Mouse (Mus musculus) left cerebral cortex, postnatal 36 days (tissue): ENCODE data around the gene Sec14l2. TPM values are rescaled to one million over a fixed set of nuclear protein-coding genes. Genes with fewer than 3 reads are reported as not detected.

Experiments
- DNase-seq, 2 experiments: peaks; one replicate each; pipeline ENCODE4 v3.0.0; 2021 to 2022; ENCODE audit warnings: low spot score in 2 of 2, mixed read lengths in 1 of 2
- intact Hi-C: fragments of 180-260 bp; cut with DNase I; formaldehyde crosslinking; loops from one replicate; pipeline ENCODE4 v1.15.1; 2025
- total RNA-seq, 2 experiments: library from RNA; stranded (reverse); gene quantifications; 2 replicates each; pipeline ENCODE4 v1.2.3; 2021

Sec14l2 gene
- total RNA-seq = 10 to 100 TPM; 35.0 to 35.4 TPM

DNA sequence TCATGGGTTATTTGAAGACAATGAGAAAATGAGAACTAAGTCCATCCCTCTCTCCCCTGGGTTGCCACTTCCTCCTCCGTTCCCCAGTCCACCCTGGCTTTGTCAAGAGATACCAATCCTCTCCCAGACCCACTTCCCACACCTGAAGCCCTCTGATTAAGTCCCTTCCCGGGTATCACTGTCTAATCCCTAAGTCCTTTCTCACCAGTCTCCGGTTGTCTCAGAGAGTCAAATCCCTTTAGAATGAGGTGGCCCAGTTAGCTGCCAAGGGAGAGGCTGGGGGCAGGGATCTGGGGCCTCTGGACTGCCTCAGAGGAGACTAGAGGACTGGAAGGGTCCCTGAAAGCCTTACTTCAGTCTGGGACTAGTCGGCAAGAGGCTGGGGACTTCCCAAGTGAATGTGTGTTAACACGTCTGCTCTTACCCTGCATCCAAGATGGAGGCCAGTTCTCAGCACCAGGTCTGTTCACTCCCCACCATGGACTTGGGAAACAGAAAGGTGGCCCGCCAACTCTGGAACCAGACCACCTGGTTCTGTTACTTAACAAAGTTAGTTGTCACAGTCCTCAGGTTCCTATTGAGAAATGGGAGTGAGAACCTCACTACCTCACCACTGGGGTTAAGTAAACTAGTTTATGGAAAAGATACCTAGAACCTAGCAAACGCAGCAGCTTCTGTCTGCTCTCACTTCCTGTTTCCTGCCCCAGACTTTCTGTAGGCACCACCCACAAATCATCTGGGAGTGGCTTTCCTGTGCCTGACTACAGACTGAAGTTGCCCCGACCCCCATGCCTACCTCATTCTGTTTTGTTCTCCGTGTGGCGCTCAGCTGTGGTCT is at the start of gene Sec14l2:
Gene Sec14l2 (minus strand): TSS at position 674 of the 838 bp plus-strand sequence.
- intact Hi-C loops = loop anchor here (5.0 kb wide), 2 partner anchors 36 to 71 kb away; no protein-coding TSS in a partner anchor
- DNase-seq = no peak

GRCm38 (mm10) chr11:4166467-4167090 is 43.4 kb upstream of the Sec14l2 start:
- no peak for DNase-seq
- intact Hi-C loops = no loop called here

GRCm38 (mm10) chr11:4164701-4165100 is 41.5 kb upstream of the Sec14l2 start:
- no peak for DNase-seq
- intact Hi-C loops = no loop called here

DNA sequence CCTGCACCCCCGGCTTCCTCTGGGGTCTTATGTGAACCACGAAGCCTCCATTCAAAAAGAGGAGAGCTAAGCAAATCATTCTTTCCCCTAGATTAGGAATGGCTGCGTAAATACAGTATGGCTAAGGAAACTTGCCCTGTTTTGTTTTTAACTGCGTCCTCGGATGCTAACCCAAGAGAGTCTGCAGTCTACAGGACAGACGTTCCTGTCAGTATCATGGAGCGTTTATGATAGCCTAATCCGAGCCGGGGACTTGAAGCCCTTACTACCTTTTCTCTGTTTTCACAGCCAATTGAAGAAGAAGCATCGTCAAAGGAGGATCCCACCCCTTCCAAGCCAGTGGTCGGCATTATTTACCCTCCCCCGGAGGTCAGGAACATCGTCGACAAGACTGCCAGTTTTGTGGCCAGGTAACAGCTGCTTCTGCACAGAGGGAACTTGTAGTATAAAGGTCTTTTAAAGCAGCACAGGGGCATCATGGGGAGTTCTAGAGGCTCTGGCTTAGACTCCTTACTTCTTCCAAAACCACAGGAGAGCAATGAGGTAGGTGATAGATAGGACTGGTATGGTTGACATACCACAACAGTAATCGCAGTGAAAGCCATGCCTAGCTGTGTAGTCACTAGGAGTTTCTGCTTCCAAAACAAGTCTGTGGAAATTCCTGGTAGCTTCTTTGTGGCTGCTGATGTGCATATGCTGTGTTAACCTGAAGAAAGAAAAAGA is 37.7 kb upstream of the Sec14l2 start:
- intact Hi-C loops = loop anchor here (2.0 kb wide), 1 partner anchor 26 kb away; the partner anchor contains the start of gene Rnf215
- DNase-seq = no peak

DNA sequence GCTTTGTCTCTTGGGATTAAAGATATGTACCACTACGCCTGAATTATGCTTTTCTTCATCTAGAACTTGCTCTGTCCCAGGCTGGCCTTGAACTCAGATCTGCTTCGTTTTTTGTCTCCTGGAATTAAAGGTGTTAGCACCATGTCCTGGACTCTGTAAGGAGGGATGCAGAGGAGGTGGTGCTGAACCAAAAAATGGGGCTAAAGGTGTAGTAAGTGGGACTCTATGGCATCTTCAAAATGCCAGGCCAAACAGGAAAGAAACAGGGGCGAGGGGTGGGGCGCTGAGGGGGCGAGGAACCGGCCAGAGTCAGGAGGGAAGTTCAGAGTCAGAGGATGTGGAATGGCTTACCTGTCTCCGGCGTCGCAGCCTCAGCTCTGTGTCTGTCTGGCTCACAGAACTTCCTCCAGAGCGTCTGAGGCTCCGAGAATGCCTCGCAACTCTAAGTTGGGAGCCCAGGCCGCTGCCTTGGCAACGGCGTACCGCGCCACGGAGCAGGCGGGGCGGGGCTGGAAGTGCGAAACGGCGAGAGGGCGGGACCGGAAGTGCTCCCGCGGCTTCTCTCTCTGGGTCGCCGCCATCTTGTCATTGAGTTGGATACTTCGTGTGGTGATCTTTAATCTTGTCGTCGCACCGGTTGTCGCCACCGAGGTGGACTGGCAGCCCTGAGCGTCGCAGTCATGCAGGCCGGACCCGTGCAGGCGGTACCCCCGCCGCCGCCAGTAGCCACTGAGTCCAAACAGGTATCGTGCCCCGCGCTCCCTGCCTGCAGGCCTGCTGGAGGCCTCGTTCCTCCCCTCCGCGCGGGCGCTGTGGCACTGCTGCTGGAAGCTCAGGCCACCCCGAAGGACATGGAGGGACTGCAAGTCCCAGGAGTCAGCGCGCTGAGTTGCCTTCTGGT is 36.8 kb upstream of the Sec14l2 start, which contains the start of the genes Ccdc157 and Sf3a1:
Gene Ccdc157 (minus strand): TSS at position 486 of the 901 bp plus-strand sequence.
Gene Sf3a1 (plus strand): TSS at position 543 of the 901 bp plus-strand sequence.
- intact Hi-C loops = loop anchor here (2.0 kb wide), 1 partner anchor 25 kb away; the partner anchor contains the start of gene Rnf215
- DNase-seq = peak; percentile 93 to 95

DNA sequence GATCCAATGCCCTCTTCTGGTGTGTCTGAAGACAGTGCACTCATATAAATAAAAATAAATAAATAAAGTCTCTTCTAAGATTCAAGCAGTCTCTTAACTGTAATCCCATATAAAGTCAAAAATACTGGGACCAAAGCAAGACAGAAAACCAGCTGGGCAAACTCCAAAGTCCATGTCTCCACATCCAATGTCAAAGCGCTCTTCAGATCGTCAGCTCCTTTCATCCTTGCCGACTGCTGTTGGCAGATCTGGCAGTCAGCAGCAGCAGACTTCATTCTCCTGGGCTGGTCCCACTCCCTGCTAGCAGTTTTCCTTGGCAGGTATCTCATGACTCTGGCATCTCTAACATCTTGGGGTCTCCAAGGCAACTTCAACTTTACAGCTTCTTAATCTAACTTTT is 35.5 kb upstream of the Sec14l2 start:
- intact Hi-C loops = no loop called here
- DNase-seq = no peak

DNA sequence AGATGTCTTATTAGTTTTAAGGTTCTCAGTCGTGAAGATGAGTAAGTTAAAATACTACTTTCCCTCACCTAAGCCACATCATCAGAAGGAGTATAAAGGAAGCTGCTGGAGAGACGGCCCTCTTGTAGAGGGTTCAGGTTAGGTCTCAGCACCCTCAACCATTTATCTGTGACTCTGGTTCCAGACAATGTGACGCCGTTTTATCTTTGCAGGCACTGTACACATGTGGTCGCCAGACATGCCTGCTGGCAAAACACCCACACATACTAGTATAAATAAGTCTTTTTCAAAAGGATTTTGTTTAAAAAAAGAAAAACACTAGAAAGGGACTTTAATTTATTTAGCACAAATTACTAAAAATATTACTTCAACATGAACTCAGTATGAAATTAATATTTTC is 32.4 kb upstream of the Sec14l2 start:
- no peak for DNase-seq
- intact Hi-C loops = no loop called here

- DNase-seq = no peak
- intact Hi-C loops = no loop called here
Observed at GRCm38 (mm10) chr11:4153694-4154093, 30.5 kb upstream of the Sec14l2 start.

DNA sequence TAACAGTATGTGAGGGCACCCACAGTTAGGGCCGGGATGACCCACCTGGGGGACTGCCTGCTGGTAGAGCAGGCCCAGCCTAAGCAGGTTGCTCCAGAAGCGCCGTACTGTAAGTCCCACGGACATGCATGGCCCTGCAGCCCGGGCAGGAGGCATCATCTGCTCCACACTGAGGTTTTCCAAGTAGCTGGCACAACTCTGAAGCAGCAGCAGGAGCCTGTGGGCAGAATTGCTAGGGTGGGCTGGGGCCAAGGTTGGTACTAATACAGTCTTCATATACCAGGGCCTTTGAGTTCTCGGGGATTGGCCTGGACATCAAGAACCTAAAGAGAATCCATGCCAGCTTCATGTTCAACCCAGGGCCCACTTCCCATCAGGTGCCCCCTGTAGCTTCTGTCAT is 26.7 kb upstream of the Sec14l2 start:
- no peak for DNase-seq
- intact Hi-C loops = no loop called here

GRCm38 (mm10) chr11:4148536-4149156 is 25.4 kb upstream of the Sec14l2 start:
- DNase-seq = no peak
- intact Hi-C loops = no loop called here

- DNase-seq = no peak
- intact Hi-C loops = no loop called here
Observed at GRCm38 (mm10) chr11:4148120-4148519, 24.9 kb upstream of the Sec14l2 start.

- no peak for DNase-seq
- intact Hi-C loops = no loop called here
Observed at GRCm38 (mm10) chr11:4147098-4147497, 23.9 kb upstream of the Sec14l2 start.

- intact Hi-C loops = no loop called here
- DNase-seq = no peak
Observed at GRCm38 (mm10) chr11:4146381-4146780, 23.2 kb upstream of the Sec14l2 start.

GRCm38 (mm10) chr11:4143281-4144062 is 20.3 kb upstream of the Sec14l2 start:
- intact Hi-C loops = no loop called here
- no peak for DNase-seq

GRCm38 (mm10) chr11:4142352-4142751 is 19.1 kb upstream of the Sec14l2 start:
- intact Hi-C loops = no loop called here
- DNase-seq = no peak

DNA sequence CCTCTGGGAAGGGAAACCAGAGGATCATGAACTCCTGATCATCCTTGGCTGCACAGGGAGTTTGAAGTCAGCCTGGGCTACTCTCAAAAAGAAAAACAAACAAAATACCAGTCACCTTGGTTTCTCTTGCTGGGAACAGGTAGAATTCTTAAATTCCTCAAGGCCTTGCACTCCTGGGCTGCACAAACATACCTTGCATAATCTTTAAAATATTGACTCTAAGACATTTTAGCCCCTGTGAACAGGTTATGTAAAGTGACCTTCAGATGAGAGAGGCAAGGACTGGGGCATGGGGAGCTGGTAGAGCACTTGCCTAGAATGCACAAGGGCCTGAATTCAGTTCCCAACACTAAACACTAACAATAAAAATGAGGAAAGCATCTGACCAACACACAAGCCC is 18.3 kb upstream of the Sec14l2 start:
- intact Hi-C loops = no loop called here
- DNase-seq = no peak

DNA sequence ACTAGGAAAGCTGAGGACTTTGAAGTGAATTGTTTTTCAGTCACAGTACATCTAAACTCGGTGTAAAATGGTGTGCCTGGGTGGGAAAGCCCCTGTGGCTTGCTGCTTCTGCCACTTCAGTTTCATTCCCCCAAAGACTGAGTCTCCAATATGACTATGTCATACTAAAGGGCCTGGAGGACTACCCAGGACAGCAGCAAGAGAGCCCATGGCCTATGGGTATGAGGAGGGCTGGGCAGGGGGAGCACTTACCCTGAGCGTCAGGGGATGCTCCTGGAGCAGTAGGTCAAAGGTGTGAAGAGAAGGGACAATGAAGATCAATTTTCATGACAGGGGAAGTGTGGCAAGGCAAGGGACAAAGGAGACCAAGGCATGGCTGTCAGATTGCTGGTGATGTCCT is 15.7 kb upstream of the Sec14l2 start:
- intact Hi-C loops = loop anchor here (5.0 to 10.0 kb wide), 2 partner anchors 43 to 276 kb away; no protein-coding TSS in a partner anchor
- no peak for DNase-seq
